Mouse (Mus musculus): ENCODE data around the gene Lce1c.

- TF ChIP-seq POLR2A (IDR thresholded peaks at IDR 0.05; ENCODE audit: low read depth, low read length) (no peak), EP300 (IDR thresholded peaks at IDR 0.05; ENCODE audit: low read length) (no peak), CTCF (conservative IDR thresholded peaks at IDR 0.05 in 1 of 2, IDR thresholded peaks at IDR 0.05 in 1 of 2; ENCODE audit: low read depth in 2 of 2, low read length in 2 of 2) (no peak), ETS1 (conservative IDR thresholded peaks at IDR 0.05; ENCODE audit: low read depth, low read length) (no peak), IRF4 (IDR thresholded peaks at IDR 0.05; ENCODE audit: low read depth, low read length) (no peak), ZNF384 (IDR thresholded peaks at IDR 0.05; ENCODE audit: low read depth, low read length) (no peak)
Observed at GRCm38 (mm10) chr3:92656826-92657225, 22.2 kb upstream of the Lce1c start, which contains the start of gene Lce1b.
